Mouse (Mus musculus) heart, postnatal 0 days (tissue): Measurements from ENCODE around the gene Elp4.

Experiments
- CTCF ChIP-seq: IDR thresholded peaks from 2 replicates; pipeline ENCODE4 v1.5.1; 2016; ENCODE audit warnings: antibody characterized with exemption, control low read depth, low read depth
- EP300 ChIP-seq: IDR thresholded peaks from 2 replicates; pipeline ENCODE4 v1.6.1; 2016; ENCODE audit warnings: antibody characterized with exemption, low read depth

DNA sequence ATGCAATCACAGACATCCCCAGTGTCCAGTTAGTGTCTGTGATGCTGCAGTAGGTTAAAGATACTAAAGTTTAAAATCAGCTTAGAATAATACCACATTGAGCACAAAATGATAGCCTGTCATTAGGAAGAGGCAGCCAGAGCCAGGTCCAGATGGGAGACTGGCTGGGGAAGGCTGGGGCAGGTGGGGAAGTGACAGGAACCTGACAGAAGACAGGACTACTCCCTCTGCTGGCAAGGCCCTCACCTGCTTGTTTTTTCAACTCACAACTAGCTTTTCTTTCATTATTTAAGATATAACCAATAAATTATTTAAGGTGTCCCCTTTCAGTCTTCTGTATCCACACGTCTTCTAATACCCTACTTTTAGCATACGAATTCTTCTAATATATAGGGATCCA is 104.5 kb downstream of the Elp4 start:
- no peak for TF ChIP-seq CTCF
- no peak for TF ChIP-seq EP300
